Mouse (Mus musculus) B cell, adult 62 days (primary cell): Measurements from ENCODE around the gene Slc18b1. TPM values are rescaled to one million over a fixed set of nuclear protein-coding genes. Genes with fewer than 3 reads are reported as not detected.

Experiments used
- total RNA-seq: library from RNA; stranded (reverse); gene quantifications from 4 replicates; pipeline ENCODE4 v1.2.4, GENCODE M21; 2023

The Slc18b1 gene
- total RNA-seq = not detected in 4 replicates

GRCm38 (mm10) chr10:23796551-23797503 lies at the start of gene Slc18b1:
Gene Slc18b1 (plus strand): TSS chr10:23796986.

DNA sequence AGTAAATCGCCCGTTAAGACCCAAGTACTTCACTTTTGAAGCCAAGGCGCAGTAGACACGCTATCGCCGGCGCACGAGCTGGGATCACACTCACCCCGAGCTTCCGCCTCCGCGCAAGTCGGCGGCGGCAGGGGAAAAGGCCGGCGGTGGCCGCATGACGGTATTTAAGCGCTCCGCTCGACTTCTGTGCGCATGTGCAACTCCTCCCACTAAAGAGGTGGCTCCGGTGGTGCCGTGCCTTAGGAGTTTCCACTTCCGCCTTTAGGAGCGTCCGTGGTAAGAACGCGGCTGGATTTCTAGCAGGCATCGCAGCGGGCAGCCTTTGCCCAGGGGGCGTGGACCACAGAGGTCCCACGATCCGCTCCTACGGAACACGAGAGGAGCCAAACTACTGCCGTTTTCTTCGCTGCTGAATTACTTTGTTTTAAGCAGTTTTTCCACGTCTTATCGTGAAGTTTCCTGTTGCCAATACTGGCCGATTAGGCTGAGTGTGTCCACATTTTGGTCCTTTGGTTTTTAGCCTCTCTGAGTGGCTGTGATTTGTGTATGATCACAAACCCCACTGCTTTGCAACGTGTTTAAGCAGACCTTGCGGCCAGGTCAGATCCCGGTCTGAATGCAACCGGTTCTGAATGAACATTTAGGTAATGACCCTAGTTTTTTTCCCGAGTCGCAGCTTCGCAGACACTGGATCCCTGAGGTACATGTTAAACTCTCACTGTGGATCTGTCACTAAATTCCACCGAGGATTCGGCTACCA lies 9.5 kb upstream of the Slc18b1 start, which contains the start of gene Rps12:
TSS of gene Rps12 (minus strand) at position 214 of the 760 bp plus-strand sequence.

DNA sequence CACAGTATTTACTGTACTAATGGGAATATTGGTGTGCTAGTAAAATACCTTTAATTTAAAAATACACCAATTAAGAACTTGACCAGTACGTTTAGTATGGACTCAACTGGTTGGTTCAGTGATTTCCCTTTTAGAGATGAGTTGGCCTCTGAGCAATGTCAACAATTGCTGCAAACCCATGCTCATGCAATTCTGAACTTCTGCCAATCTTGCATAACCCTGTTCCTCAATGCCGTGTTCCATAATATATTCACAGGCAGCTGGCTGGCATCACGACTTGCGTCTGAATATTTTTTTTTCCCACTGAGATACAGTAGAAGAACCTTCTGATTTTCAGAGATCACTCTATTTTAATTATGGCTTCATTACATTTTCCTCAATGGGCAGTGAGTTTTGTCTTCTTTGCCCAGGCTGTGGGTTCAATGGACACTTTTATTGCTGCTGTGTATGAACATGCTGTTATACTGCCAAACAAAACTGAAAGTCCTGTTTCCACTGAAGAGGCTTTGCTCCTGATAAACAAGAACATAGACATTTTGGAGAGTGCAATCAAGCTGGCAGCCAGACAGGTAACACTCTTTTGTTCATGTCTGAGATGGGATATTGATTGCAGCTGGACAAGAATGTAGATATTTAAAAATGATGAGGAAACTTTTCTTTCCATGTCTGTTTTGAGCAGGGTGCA lies 54.6 kb downstream of the Slc18b1 start, which contains the start of gene Vnn3:
TSS of gene Vnn3 (plus strand) at position 235 of the 685 bp plus-strand sequence.

Other genes starting within 250 kb of the Slc18b1 start
- 723 to 1,085 TPM (median 929 TPM) in 4 replicates for gene Rps12, start 9.7 kb upstream of the Slc18b1 start, total RNA-seq
- gene Vnn3, start 54.5 kb downstream of the Slc18b1 start, total RNA-seq = not detected in 4 replicates
- gene Vnn1, start 97.7 kb downstream of the Slc18b1 start, total RNA-seq = 0.38 TPM in 1 of 4 replicates, not detected in the others
- not detected in 4 replicates for gene Taar1, start 123.4 kb downstream of the Slc18b1 start, total RNA-seq
- not detected in 4 replicates for gene Taar2, start 141.6 kb downstream of the Slc18b1 start, total RNA-seq
- not detected in 4 replicates for gene Taar3, start 152.6 kb downstream of the Slc18b1 start, total RNA-seq
- gene Taar4, start 163.5 kb downstream of the Slc18b1 start, total RNA-seq = not detected in 4 replicates
- gene Taar5, start 173.7 kb downstream of the Slc18b1 start, total RNA-seq = not detected in 4 replicates
- gene Taar6, start 188.7 kb downstream of the Slc18b1 start, total RNA-seq = not detected in 4 replicates
- gene Taar7a, start 196.5 kb downstream of the Slc18b1 start, total RNA-seq = not detected in 4 replicates
- not detected in 4 replicates for gene Taar7b, start 203.0 kb downstream of the Slc18b1 start, total RNA-seq
- gene Taar7d, start 230.2 kb downstream of the Slc18b1 start, total RNA-seq = not detected in 4 replicates
- not detected in 4 replicates for gene Taar7e, start 240.6 kb downstream of the Slc18b1 start, total RNA-seq